Mouse (Mus musculus): ENCODE measurements around the gene Exoc3l4.

The Exoc3l4 gene

GRCm38 (mm10) chr12:111436170-111436569, 19.4 kb downstream of the Exoc3l4 start:
- DNase-seq: no peak

- no peak for DNase-seq
Observed at GRCm38 (mm10) chr12:111436640-111437039, 19.8 kb downstream of the Exoc3l4 start.

- DNase-seq: peak; percentile 29
Observed at GRCm38 (mm10) chr12:111437222-111437900, 20.5 kb downstream of the Exoc3l4 start.

GRCm38 (mm10) chr12:111438850-111439249, 22.0 kb downstream of the Exoc3l4 start:
- no peak for DNase-seq

- no peak for DNase-seq
Observed at GRCm38 (mm10) chr12:111440701-111441373, 24.0 kb downstream of the Exoc3l4 start.

- DNase-seq: no peak
Observed at GRCm38 (mm10) chr12:111441523-111441922, 24.7 kb downstream of the Exoc3l4 start.

- peak; percentile 86 for DNase-seq
Observed at GRCm38 (mm10) chr12:111442309-111443010, 25.6 kb downstream of the Exoc3l4 start, which contains the start of gene Tnfaip2. Tnfaip2 (plus strand) TSS chr12:111442469.

- no peak for DNase-seq
Observed at GRCm38 (mm10) chr12:111443011-111443870, 26.4 kb downstream of the Exoc3l4 start.

GRCm38 (mm10) chr12:111443921-111444831, 27.4 kb downstream of the Exoc3l4 start:
- no peak for DNase-seq

- DNase-seq: no peak
Observed at GRCm38 (mm10) chr12:111445161-111445889, 28.5 kb downstream of the Exoc3l4 start.

- no peak for DNase-seq
Observed at GRCm38 (mm10) chr12:111445890-111446613, 29.2 kb downstream of the Exoc3l4 start.

- DNase-seq: no peak
Observed at GRCm38 (mm10) chr12:111446745-111447144, 29.9 kb downstream of the Exoc3l4 start.

- DNase-seq: no peak
Observed at GRCm38 (mm10) chr12:111447350-111447749, 30.5 kb downstream of the Exoc3l4 start.

GRCm38 (mm10) chr12:111447898-111448760, 31.3 kb downstream of the Exoc3l4 start:
- DNase-seq: no peak

GRCm38 (mm10) chr12:111448931-111449705, 32.3 kb downstream of the Exoc3l4 start:
- DNase-seq: peak; percentile 88

GRCm38 (mm10) chr12:111450359-111450758, 33.5 kb downstream of the Exoc3l4 start:
- DNase-seq: peak; percentile 93

GRCm38 (mm10) chr12:111451561-111451960, 34.7 kb downstream of the Exoc3l4 start:
- DNase-seq: no peak

- no peak for DNase-seq
Observed at GRCm38 (mm10) chr12:111454021-111454420, 37.2 kb downstream of the Exoc3l4 start.
